Mouse (Mus musculus) hindbrain, embryonic 10.5 days (tissue): ENCODE results near the gene Marc2. TPM values are rescaled to one million over a fixed set of nuclear protein-coding genes. Genes with fewer than 3 reads are reported as not detected.

Experiments
- DNase-seq: peaks from one replicate; pipeline ENCODE4 v3.0.0-alpha.2; 2017; ENCODE audit warnings: low spot score
- H3K27ac ChIP-seq: fragments of 300-500 bp; sonication (generic); 2 replicates; pipeline ENCODE4 v1.5.1; 2016; ENCODE audit warnings: mild to moderate bottlenecking, moderate library complexity
- H3K27me3 ChIP-seq: fragments of 300-500 bp; sonication (generic); 2 replicates; pipeline ENCODE4 v1.6.1; 2016; ENCODE audit warnings: mild to moderate bottlenecking; ENCODE audit not compliant: poor library complexity, insufficient read depth, severe bottlenecking
- H3K36me3 ChIP-seq: fragments of 300-500 bp; sonication (generic); 2 replicates; pipeline ENCODE4 v1.6.1; 2016; ENCODE audit warnings: mild to moderate bottlenecking, moderate library complexity
- H3K4me1 ChIP-seq: fragments of 300-500 bp; sonication (generic); replicated peaks from 2 replicates; pipeline ENCODE4 v1.6.1; 2016; ENCODE audit warnings: mild to moderate bottlenecking
- H3K4me3 ChIP-seq: fragments of 300-500 bp; sonication (generic); 2 replicates; pipeline ENCODE4 v1.5.1; 2016; ENCODE audit warnings: mild to moderate bottlenecking, moderate library complexity
- H3K9me3 ChIP-seq: fragments of 300-500 bp; sonication (generic); 2 replicates; pipeline ENCODE4 v1.6.1; 2016; ENCODE audit warnings: mild to moderate bottlenecking, moderate library complexity
- WGBS: fragments of 180-500 bp; shearing (Covaris S2); methylation state at CpG from one replicate; pipeline ENCODE4 v1.1.7; 2016; 5-methylcytosine and 5-hydroxymethylcytosine counted together
- polyA plus RNA-seq: library from polyadenylated mRNA; unstranded; fragments of >200 nt; fragmentation: Nextera tagmentation; extraction: Ambion mirVana; gene quantifications from 2 replicates; pipeline ENCODE4 v1.2.1, GENCODE M21; 2016

Gene Marc2
- 85.9 and 87.8 TPM in 2 replicates for polyA plus RNA-seq

GRCm38 (mm10) chr1:184846092-184846750 lies at the start of gene Marc2:
Marc2 (minus strand) TSS chr1:184846451.
- Histone ChIP-seq H3K4me1 (peaks cover 39% of the 10 kb centered on the region), H3K27ac (peak within 1 kb of the TSS; percentile 88), H3K4me3 (peak within 1 kb of the TSS; percentile 73), H3K36me3 (no peaks in the 10 kb centered on the region), H3K27me3 (peaks cover 45% of the 10 kb centered on the region), H3K9me3 (no peaks in the 10 kb centered on the region)
- no peak for DNase-seq
- 3% methylated on average over 18 of the region's 18 CpGs for WGBS

GRCm38 (mm10) chr1:184891998-184892397 lies 45.7 kb upstream of the Marc2 start:
- Histone ChIP-seq H3K4me1 (no peaks in the 10 kb centered on the region), H3K27me3 (no peaks in the 10 kb centered on the region), H3K9me3 (no peaks in the 10 kb centered on the region), H3K36me3 (no peaks in the 10 kb centered on the region), H3K27ac (no peak overlapping the region), H3K4me3 (no peak overlapping the region)
- DNase-seq, result no peak
- 85% methylated on average over 3 of the region's 3 CpGs for WGBS

- H3K27me3 ChIP-seq, result peaks cover 6% of the 10 kb centered on the region; the same call in 1 of the 2 replicates
- 94% methylated on average over 6 of the region's 6 CpGs for WGBS
- H3K27ac ChIP-seq, result no peak overlapping the region
- DNase-seq, result no peak
- H3K9me3 ChIP-seq, result no peaks in the 10 kb centered on the region
- no peaks in the 10 kb centered on the region for H3K4me1 ChIP-seq
- H3K4me3 ChIP-seq, result no peak overlapping the region
- no peaks in the 10 kb centered on the region for H3K36me3 ChIP-seq
Measured at GRCm38 (mm10) chr1:184889454-184889853, 43.2 kb upstream of the Marc2 start.

GRCm38 (mm10) chr1:184886160-184886559 lies 39.9 kb upstream of the Marc2 start:
- no peak overlapping the region for H3K27ac ChIP-seq
- peaks cover 39% of the 10 kb centered on the region for H3K27me3 ChIP-seq
- H3K4me3 ChIP-seq, result no peak overlapping the region
- 62% methylated on average over 1 of the region's 1 CpGs for WGBS
- no peaks in the 10 kb centered on the region for H3K9me3 ChIP-seq
- no peak for DNase-seq
- no peaks in the 10 kb centered on the region for H3K36me3 ChIP-seq
- peaks cover 12% of the 10 kb centered on the region for H3K4me1 ChIP-seq

GRCm38 (mm10) chr1:184882281-184883268 lies 36.3 kb upstream of the Marc2 start, which contains the start of gene C130074G19Rik:
C130074G19Rik (minus strand) TSS chr1:184883218.
- DNase-seq, result peak; percentile 62
- WGBS, result 3% methylated on average over 77 of the region's 77 CpGs
- H3K9me3 ChIP-seq, result no peaks in the 10 kb centered on the region
- peak within 1 kb of the TSS; percentile 59 for H3K27ac ChIP-seq
- peak within 1 kb of the TSS; percentile 62 for H3K4me3 ChIP-seq
- peaks cover 19% of the 10 kb centered on the region for H3K4me1 ChIP-seq
- H3K27me3 ChIP-seq, result peaks cover 61% of the 10 kb centered on the region
- no peaks in the 10 kb centered on the region for H3K36me3 ChIP-seq

- Histone ChIP-seq H3K9me3 (no peaks in the 10 kb centered on the region), H3K27ac (no peak overlapping the region), H3K4me1 (peaks cover 19% of the 10 kb centered on the region), H3K27me3 (peaks cover 61% of the 10 kb centered on the region), H3K36me3 (no peaks in the 10 kb centered on the region), H3K4me3 (peak overlapping the region; percentile 62)
- DNase-seq, result no peak
- WGBS, result 68% methylated on average over 7 of the region's 7 CpGs
Measured at GRCm38 (mm10) chr1:184881861-184882260, 35.6 kb upstream of the Marc2 start.

- Histone ChIP-seq H3K27me3 (peaks cover 61% of the 10 kb centered on the region), H3K36me3 (no peaks in the 10 kb centered on the region), H3K27ac (no peak overlapping the region), H3K4me3 (no peak overlapping the region), H3K4me1 (peaks cover 19% of the 10 kb centered on the region), H3K9me3 (no peaks in the 10 kb centered on the region)
- no peak for DNase-seq
- WGBS, result 82% methylated on average over 5 of the region's 5 CpGs
Measured at GRCm38 (mm10) chr1:184881211-184881610, 35.0 kb upstream of the Marc2 start.

- peaks cover 27% of the 10 kb centered on the region for H3K4me1 ChIP-seq
- H3K4me3 ChIP-seq, result no peak overlapping the region
- DNase-seq, result no peak
- H3K9me3 ChIP-seq, result no peaks in the 10 kb centered on the region
- H3K36me3 ChIP-seq, result no peaks in the 10 kb centered on the region
- WGBS, result 77% methylated on average over 6 of the region's 6 CpGs
- H3K27me3 ChIP-seq, result peaks cover 49% of the 10 kb centered on the region
- peak overlapping the region; percentile 35; the same call in 1 of the 2 replicates for H3K27ac ChIP-seq
Measured at GRCm38 (mm10) chr1:184878860-184879259, 32.6 kb upstream of the Marc2 start.

GRCm38 (mm10) chr1:184877306-184877705 lies 31.1 kb upstream of the Marc2 start:
- H3K4me1 ChIP-seq, result peaks cover 20% of the 10 kb centered on the region
- no peak overlapping the region for H3K27ac ChIP-seq
- H3K36me3 ChIP-seq, result no peaks in the 10 kb centered on the region
- WGBS, result 87% methylated on average over 2 of the region's 2 CpGs
- DNase-seq, result no peak
- H3K27me3 ChIP-seq, result peaks cover 38% of the 10 kb centered on the region
- no peaks in the 10 kb centered on the region for H3K9me3 ChIP-seq
- H3K4me3 ChIP-seq, result no peak overlapping the region

GRCm38 (mm10) chr1:184873910-184874309 lies 27.7 kb upstream of the Marc2 start:
- no peaks in the 10 kb centered on the region for H3K9me3 ChIP-seq
- H3K27me3 ChIP-seq, result peaks cover 9% of the 10 kb centered on the region; the same call in 1 of the 2 replicates
- H3K36me3 ChIP-seq, result no peaks in the 10 kb centered on the region
- WGBS, result 81% methylated on average over 11 of the region's 11 CpGs
- H3K27ac ChIP-seq, result no peak overlapping the region
- no peak for DNase-seq
- H3K4me3 ChIP-seq, result no peak overlapping the region
- H3K4me1 ChIP-seq, result peaks cover 26% of the 10 kb centered on the region

GRCm38 (mm10) chr1:184872069-184872819 lies 26.0 kb upstream of the Marc2 start:
- Histone ChIP-seq H3K4me3 (no peak overlapping the region), H3K4me1 (peaks cover 24% of the 10 kb centered on the region), H3K27me3 (peaks cover 7% of the 10 kb centered on the region; the same call in 1 of the 2 replicates), H3K27ac (peak overlapping the region; percentile 50; the same call in 1 of the 2 replicates), H3K36me3 (no peaks in the 10 kb centered on the region), H3K9me3 (no peaks in the 10 kb centered on the region)
- WGBS, result 80% methylated on average over 7 of the region's 7 CpGs
- no peak for DNase-seq

- Histone ChIP-seq H3K27ac (peak overlapping the region; percentile 50), H3K4me3 (no peak overlapping the region), H3K4me1 (peaks cover 28% of the 10 kb centered on the region), H3K9me3 (no peaks in the 10 kb centered on the region), H3K27me3 (peaks cover 7% of the 10 kb centered on the region; the same call in 1 of the 2 replicates), H3K36me3 (no peaks in the 10 kb centered on the region)
- WGBS, result 79% methylated on average over 1 of the region's 1 CpGs
- no peak for DNase-seq
Measured at GRCm38 (mm10) chr1:184871506-184871905, 25.3 kb upstream of the Marc2 start.
